Mouse (Mus musculus) liver, embryonic 14.5 days (tissue): ENCODE results near the gene Dtd1.

Experiments used
- CTCF ChIP-seq: IDR thresholded peaks from 2 replicates; pipeline ENCODE4 v1.5.1; 2016; ENCODE audit warnings: antibody characterized with exemption, low read depth, control low read depth
- EP300 ChIP-seq: IDR thresholded peaks from 2 replicates; pipeline ENCODE4 v1.6.1; 2016; ENCODE audit warnings: antibody characterized with exemption, low read depth

DNA sequence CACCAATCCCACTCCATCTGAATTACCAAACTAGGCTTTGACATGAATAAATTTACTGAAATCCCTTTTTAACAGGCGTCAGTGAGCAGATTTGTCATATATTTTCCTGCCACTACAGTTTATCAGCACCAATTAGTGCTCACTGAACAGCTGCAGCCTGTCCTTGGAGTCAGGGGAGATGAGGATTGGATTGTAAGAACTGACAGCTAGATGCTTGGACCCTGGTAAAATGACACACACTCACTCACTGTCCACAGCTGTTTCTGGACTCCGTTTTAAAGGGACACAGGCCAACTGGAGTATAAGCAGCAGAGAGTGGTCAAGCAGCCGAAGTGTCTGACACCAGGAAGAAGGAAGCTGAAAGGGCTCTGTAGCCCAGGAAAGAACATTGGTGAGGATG, 169.9 kb downstream of the Dtd1 start:
- TF ChIP-seq CTCF (no peak), EP300 (no peak)
